Mouse (Mus musculus): Measurements from ENCODE around the gene Tmem116. TPM values are rescaled to one million over a fixed set of nuclear protein-coding genes. Genes with fewer than 3 reads are reported as not detected.
A peak's percentile ranks its signal among the peaks of the same experiment; 100 is the strongest.

The Tmem116 gene
- polyA plus RNA-seq, 1 experiment = 6.9 TPM

DNA sequence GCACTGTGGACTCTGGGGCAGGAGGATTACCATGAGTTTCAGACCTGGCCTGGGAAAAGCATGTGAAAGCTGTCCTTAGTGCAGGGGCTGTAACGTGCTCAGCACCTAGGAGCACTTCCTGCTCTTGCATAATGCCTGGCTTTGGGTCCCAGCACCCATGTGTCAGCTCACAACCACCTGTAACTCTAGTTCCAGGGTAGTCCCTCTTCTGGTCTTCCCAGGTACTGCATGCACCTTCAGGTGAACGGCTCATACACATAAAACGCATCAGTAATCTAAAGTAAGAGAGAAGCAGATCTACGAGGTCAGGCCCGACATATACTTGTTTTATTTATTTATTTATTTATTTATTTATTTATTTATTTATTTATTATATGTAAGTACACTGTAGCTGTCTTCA lies 82.8 kb downstream of the Tmem116 start:
- peak in 1 of 2 experiments; percentile 24 for DNase-seq (ENCODE audit: extremely low spot score in 1 of 2, low spot score in 1 of 2)

DNA sequence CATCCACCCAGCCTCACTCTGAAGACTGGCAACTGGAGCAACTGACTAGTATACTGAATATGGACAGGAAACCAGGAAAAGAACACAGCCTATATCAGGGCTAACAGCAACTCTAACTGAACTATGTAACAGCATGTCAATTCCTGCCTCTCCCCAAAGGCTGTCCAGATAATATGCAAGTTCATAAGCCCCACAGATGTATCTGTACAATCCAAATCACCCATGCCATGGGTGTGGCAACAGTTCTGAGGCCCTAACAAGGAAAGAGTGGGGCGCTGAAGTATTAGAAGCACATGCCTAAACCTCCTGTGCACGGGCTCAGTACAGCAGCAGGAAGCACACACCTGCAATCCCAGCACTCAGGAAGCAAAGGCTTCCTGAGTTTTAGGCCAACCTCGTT lies 83.4 kb downstream of the Tmem116 start:
- DNase-seq (ENCODE audit: extremely low spot score in 1 of 2, low spot score in 1 of 2) = no peak

DNA sequence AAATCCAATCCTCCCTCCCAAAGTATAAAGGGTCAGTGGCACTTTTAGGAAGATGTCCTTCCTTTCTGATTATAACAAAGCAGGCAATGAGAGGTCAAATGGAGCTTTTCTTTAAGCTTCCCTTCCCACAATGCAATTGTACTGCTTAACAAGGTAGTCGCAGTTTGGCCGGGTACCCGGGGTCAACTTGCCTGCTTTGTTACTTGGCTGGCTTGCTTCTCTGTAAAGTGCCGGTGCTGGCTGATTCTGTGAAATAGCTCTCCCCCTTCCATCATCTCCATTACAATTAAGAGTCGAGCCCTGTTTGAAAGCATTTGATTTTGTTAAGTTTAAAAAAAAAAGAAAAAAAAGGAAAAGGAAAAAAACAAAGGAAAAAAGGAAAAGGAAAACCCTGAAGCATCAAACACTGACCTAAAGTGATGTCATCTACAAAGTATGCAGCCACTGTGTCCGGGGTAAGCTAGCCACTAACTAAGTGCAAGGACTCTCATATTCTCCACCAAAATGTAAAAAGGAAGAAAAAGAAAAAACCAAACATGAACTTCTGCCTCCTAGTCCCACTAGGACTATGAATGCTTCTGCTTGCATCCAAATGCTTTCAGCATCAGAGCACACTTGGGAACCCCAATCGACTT lies 85.3 kb downstream of the Tmem116 start:
- DNase-seq (ENCODE audit: extremely low spot score in 1 of 2, low spot score in 1 of 2) = no peak

DNA sequence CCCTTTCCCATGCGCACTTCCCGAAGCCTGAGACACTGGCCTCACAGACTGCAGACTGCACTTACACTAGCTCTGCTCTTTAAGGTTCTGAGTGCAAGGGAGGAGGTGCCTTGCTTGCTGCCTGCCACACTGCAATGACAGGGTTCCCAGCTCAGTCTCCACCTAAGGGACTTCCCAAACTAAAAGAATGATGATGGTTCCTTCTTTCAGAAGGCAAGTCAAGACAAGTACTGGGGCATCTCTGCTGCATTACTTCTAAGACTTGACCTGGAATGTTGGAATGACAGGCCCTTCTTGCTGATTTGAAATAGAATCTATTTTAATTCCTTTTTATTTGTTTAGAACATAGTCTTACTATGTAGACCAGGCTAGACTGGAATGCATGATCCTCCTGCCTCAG lies 85.9 kb downstream of the Tmem116 start:
- DNase-seq (ENCODE audit: extremely low spot score in 1 of 2, low spot score in 1 of 2) = no peak

DNA sequence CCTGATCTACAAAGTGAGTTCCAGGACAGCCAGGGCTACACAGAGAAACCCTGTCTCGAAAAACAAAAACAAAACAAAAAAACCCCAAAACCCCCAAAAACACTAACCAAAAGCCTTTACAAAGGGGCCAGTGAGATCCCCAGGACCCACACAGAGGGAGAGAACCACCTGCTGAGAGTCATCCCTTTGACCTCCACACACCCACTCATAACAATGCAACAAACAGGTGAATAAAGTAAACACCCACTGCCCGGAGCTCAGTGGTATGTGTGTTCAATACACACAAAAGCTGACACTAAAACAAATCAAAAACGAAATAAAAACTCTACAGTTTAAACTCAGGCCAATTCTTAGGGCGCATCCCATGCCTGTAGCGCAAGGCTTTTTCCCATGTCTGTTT lies 88.4 kb downstream of the Tmem116 start:
- DNase-seq (ENCODE audit: extremely low spot score in 1 of 2, low spot score in 1 of 2) = no peak

DNA sequence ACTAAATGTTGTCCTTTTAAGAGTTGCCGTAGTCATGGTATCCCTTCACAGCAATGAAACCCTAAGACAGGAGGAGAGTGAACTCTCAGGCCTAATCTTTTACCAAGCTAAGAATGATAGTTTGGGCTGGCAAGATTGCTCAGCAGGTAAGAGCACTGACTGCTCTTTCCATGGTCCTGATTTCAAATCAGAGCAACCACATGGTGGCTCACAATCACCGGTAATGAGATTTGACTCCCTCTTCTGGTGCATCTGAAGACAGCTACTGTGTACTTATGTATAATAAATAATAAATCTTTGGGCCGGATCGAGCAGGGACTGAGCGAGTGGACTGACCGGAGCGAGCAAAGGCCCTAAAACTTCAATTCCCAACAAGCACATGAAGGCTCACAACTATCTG lies 89.5 kb downstream of the Tmem116 start:
- DNase-seq (ENCODE audit: extremely low spot score in 1 of 2, low spot score in 1 of 2) = no peak

DNA sequence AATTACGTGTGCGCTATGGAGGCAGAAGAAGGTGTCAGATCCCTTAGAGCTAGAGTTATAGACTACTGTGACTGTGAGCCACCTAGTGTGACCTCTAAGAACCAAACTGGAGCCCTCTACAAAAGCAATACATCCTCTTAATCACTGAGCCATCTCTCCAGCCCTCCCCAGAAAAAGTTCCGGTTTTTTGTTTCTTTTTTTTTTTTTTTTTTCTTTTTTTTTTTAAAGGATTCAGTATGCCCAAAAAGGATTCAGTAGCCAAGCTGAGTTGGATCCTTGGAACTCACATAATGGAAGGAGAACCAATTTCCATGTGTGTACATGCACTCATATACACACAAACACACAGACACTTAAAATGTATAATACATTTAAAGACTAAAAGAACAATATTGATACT lies 91.7 kb downstream of the Tmem116 start:
- no peak for DNase-seq (ENCODE audit: extremely low spot score in 1 of 2, low spot score in 1 of 2)

DNA sequence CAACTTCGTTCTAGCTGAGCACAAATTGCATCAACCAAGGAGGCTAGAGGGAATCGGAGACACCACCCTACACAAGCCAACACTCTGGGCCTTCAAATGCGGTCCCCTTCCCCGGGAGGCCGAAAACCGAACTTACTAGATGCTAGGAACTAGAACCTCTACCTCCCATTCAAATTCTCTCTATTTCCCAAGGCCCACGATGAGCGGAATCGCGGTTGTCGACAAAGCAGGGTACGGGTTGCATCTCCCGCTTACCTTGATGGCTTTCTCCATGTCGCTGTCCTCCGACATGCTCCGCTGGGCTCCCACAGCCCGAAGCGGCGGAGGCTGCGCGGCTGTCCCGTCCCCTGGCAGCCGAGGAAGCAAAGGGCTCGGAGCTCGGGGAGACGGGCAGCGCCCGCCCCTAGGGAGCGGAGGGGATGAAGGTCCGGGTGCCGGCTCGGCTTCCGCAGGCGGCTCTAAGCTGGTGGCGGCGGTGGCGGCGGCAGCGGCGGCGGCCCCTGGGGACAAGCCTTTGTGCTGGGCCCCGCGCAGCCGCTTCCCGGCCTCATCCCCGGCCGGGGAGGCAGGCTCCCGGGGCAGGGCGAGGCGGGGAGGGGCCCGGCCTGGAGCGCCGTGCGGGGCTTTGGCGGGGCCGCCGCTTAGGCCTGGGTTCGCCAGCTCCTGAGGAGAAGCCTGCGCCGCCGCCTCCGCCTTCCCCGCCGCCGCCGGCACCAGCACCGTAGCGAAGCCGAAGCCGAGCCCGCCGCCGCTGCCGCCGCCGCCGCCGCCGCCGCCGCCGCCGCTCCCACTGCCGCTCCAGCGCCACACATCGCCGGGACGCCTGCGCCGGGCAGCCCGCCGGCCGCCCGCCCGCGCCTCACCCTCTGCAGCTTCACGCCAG lies 93.5 kb downstream of the Tmem116 start, which contains the start of the genes Adam1a and Gm42878:
Adam1a (minus strand) TSS at position 573 of the 883 bp plus-strand sequence.
Gm42878 (minus strand) TSS at position 573 of the 883 bp plus-strand sequence.
- no peak for DNase-seq (ENCODE audit: extremely low spot score in 1 of 2, low spot score in 1 of 2)

DNA sequence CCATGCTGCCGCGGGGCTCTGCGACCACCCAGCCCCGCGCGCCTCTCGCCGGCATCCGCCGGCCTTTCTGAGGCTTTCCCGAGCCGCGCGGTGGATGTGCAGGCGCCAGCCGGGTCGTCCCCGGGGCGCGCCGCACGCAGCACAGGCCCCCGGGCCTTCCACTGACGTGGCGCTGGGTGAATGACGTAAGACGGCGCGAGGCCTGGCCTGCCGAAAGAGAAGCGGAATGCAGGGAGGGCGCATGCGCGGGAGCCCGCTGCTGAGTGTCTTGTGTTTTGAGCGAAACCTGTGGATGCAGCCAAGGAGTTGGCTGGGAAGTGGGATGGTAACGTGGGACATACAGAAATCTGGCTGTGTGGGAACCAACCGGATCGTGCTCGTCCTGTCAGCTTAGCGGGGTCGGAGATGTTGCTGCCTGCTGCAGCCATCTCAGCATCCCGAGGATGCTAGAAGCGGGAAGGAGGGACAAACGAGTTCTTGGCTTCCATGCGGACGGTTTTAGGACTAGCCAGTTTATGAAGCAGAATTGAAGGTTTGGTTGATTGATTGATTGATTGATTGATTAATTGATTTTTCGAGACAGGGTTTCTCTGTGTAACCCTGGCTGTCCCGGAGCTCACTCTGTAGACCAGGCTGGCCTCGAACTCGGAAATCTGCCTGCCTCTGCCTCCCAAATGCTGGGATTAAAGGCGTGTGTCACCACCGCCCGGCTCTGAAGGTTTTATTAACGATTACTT lies 94.3 kb downstream of the Tmem116 start, which contains the start of gene Mapkapk5:
Mapkapk5 (minus strand) TSS at position 113 of the 737 bp plus-strand sequence.
- DNase-seq (ENCODE audit: extremely low spot score in 1 of 2, low spot score in 1 of 2) = peak; percentile 90 to 98

DNA sequence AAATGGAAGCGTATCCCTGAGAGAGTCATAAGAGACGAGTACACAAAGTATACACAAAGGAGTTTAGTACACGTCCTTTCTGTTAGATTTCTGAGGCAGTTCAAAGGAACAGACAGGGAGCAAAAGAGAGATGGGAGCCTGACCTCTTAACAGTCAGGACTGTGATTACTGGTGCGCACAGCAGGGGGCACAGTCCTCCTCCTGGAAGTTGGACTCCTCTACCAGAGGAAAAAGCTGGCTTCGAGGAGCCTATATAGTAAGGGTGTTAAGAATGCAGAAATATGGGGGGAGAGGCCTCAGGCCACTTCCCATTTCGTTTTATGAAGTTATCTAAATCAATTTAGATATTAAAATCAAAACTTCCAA lies 94.8 kb downstream of the Tmem116 start:
- peak in 1 of 2 experiments; percentile 65 for DNase-seq (ENCODE audit: extremely low spot score in 1 of 2, low spot score in 1 of 2)

DNA sequence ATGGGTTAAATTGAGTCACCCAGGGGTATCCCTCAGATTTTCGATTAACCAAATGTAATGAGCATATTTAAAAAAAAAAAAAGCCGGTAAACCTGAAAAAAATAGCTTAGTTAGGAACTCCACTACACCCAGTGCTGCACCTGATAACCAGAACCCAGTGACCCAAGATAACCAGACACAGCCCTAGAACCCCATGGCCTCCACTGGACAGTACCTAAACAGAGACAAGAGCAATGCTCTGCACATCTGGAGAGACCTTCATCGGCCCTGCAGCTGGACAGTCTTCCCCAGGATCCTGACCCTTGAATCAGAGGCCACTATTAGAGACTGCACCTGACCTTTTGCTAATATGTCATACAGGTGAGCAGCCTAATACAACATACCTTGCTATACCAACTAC lies 95.4 kb downstream of the Tmem116 start:
- DNase-seq (ENCODE audit: extremely low spot score in 1 of 2, low spot score in 1 of 2) = no peak

DNA sequence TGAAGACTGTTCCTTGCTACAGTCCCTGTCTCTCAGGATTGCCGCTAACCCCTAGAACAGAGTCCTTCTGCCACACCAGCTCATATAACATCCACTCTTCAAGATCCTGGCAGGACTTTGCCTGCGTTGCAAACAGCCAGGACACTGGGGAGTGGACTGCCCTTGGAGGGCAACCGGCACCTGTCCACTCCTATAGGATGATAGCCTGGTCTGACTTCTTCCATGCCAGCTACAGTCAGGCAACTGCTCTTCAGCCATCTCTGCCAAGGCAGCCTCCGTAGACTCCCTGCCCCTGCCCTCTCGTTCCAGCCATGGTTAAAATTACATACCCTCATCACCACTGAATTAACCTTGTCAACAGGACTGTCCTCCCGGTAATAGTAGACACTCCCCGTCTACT lies 97.5 kb downstream of the Tmem116 start:
- DNase-seq (ENCODE audit: extremely low spot score in 1 of 2, low spot score in 1 of 2) = no peak

DNA sequence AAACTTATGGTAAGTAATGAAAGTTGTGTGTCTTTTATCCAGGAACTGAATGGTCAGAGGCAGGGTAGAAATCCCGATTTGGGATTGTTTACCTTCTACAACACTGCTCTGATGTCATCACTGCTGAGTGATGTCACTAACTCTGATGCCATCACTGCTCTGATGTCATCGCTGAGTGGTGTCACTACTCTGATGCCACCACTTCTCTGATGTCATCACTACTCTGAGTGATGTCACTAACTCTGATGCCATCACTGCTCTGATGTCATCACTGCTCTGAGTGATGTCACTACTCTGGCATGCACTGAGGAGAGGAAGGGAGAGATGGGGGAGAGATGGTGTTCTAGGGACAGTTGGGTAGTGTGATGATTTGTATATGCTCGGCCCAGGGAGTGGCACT lies 110.7 kb downstream of the Tmem116 start:
- no peak for DNase-seq (ENCODE audit: extremely low spot score in 1 of 2, low spot score in 1 of 2)

DNA sequence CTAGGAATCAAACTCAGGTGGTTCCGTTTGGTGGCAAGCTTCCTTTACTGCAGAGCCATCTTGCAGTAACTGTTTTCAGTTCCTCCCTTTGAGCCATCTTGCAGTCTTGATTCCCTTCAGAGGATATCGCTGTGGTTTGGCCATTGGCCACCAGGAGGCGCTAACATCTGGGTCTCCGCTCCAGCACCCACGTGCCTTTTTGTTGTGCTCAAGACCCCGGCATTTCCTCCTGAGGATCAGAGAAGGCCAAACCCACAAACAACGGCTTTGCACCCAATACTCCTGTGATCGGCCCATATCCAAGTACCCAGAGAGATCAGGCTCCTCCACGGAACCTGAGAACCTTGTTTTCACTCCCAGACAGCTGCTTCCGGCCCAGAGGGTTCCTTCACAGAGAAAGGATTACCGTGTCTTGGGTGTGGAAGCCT lies 112.8 kb downstream of the Tmem116 start:
- DNase-seq (ENCODE audit: extremely low spot score in 1 of 2, low spot score in 1 of 2) = peak; percentile 44 to 92

DNA sequence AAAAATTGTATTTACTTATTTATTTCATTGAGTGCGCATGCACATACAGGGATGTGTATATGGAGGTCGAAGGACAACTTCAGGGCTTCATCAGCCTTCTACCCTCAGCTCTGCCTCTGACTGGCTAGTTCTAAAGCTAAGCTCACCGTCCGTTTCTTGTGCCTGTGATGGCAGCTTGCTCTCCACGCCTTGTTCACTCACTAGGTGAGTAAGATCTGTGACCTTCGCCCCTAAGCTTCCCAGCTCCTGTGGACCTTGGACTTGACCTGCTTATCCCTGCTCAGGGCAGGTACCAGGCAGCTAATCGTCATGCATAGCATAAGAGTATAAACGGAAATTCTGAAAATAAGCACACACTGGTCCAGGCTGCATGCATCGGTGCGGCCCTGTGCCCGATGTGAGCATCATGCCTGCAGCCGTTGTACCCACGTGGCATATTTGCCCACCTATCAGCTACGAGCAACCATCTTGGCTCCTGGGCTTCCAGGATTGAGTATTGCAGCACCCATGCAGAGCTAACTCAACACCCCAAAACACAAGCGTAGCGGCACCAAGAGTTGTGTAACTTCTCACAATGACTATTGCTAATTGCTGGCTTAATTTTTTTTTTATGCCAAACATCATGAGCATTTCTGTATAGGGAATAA lies 114.5 kb downstream of the Tmem116 start:
- DNase-seq (ENCODE audit: extremely low spot score in 1 of 2, low spot score in 1 of 2) = no peak

DNA sequence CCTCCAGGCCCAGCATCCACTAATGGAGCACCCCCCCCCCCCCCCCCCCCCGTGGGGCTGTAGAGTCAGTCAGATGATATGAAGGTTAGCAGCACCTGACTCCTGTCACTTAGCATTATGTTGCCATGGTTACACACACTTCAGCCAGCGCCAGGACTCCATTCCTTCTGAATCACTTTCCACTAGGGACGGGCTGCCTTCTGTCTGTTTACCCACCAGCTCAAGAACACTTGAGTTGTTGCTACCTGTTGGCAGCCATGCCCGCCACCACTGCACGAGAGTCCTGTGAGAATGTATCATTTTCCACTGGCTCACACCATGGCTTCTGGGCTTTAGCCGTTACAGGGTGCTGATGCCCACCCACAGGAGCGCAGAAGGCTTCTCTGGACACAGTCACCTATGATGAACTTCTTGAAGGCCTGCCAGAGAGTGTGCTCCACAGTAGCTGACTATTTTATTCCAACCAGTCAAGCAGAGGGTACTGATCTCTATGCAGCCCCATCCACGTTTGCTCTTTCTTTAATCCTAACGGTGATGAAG lies 118.3 kb downstream of the Tmem116 start:
- DNase-seq (ENCODE audit: extremely low spot score in 1 of 2, low spot score in 1 of 2) = no peak

DNA sequence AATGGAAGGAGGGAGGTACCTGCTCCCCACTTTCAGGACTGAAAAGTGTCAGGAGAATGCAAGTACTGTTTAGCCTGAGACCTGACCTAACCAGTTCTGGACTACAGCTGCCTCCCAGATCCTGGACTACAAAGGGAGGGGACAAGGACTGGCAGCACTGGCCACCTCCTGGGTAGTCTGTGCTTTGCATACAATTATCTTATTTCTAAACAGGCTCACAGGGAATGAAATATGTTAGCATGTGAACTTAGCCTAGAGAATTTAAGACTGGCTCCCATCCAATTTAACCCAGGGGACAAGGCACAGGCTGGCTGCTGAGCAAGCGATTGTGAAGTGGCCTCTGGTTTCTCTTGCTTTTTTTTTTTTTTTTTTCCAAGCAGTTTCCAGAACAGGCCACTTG lies 119.1 kb downstream of the Tmem116 start:
- DNase-seq (ENCODE audit: extremely low spot score in 1 of 2, low spot score in 1 of 2) = no peak
